Mouse (Mus musculus) thymus, postnatal 0 days (tissue): ENCODE results near the gene Zkscan16. TPM values are rescaled to one million over a fixed set of nuclear protein-coding genes. Genes with fewer than 3 reads are reported as not detected.

ENCODE experiments used
- DNase-seq: peaks from one replicate; pipeline ENCODE4 v3.0.0-alpha.2; 2015; ENCODE audit warnings: low spot score
- polyA plus RNA-seq: library from polyadenylated mRNA; unstranded; fragments of >200 nt; fragmentation: Nextera tagmentation; extraction: Ambion mirVana; gene quantifications from 2 replicates; pipeline ENCODE4 v1.2.1, GENCODE M21; 2015

Zkscan16 gene
- polyA plus RNA-seq = 0.07 TPM in 1 of 2 replicates, not detected in the other

- peak; percentile 73 for DNase-seq
Measured at GRCm38 (mm10) chr4:58943420-58944205, at the start of gene Zkscan16. Zkscan16 (plus strand) TSS chr4:58943628.

GRCm38 (mm10) chr4:58894399-58894798 is 49.0 kb upstream of the Zkscan16 start:
- no peak for DNase-seq

- no peak for DNase-seq
Measured at GRCm38 (mm10) chr4:58897436-58897835, 46.0 kb upstream of the Zkscan16 start.

- no peak for DNase-seq
Measured at GRCm38 (mm10) chr4:58898318-58898717, 45.1 kb upstream of the Zkscan16 start.

GRCm38 (mm10) chr4:58907453-58907852 is 36.0 kb upstream of the Zkscan16 start:
- DNase-seq = no peak

- no peak for DNase-seq
Measured at GRCm38 (mm10) chr4:58910175-58911068, 33.0 kb upstream of the Zkscan16 start.

GRCm38 (mm10) chr4:58911069-58911830 is 32.2 kb upstream of the Zkscan16 start:
- peak; percentile 56 for DNase-seq

- DNase-seq = peak; percentile 69
Measured at GRCm38 (mm10) chr4:58911831-58912628, 31.4 kb upstream of the Zkscan16 start.

- peak; percentile 68 for DNase-seq
Measured at GRCm38 (mm10) chr4:58912629-58913335, 30.6 kb upstream of the Zkscan16 start, which contains the start of gene Ecpas. Ecpas (minus strand) TSS chr4:58912749.

GRCm38 (mm10) chr4:58913336-58914026 is 29.9 kb upstream of the Zkscan16 start:
- no peak for DNase-seq

GRCm38 (mm10) chr4:58915081-58915826 is 28.2 kb upstream of the Zkscan16 start:
- peak; percentile 24 for DNase-seq

- DNase-seq = no peak
Measured at GRCm38 (mm10) chr4:58923933-58924332, 19.5 kb upstream of the Zkscan16 start.

GRCm38 (mm10) chr4:58925664-58926063 is 17.8 kb upstream of the Zkscan16 start:
- DNase-seq = no peak

- no peak for DNase-seq
Measured at GRCm38 (mm10) chr4:58926120-58926519, 17.3 kb upstream of the Zkscan16 start.

- no peak for DNase-seq
Measured at GRCm38 (mm10) chr4:58927661-58928060, 15.8 kb upstream of the Zkscan16 start.

GRCm38 (mm10) chr4:58932541-58932940 is 10.9 kb upstream of the Zkscan16 start:
- DNase-seq = no peak

GRCm38 (mm10) chr4:58934308-58934707 is 9.1 kb upstream of the Zkscan16 start:
- DNase-seq = no peak

GRCm38 (mm10) chr4:58934746-58935476 is 8.5 kb upstream of the Zkscan16 start:
- DNase-seq = peak; percentile 72
